Mouse (Mus musculus): Measurements from ENCODE around the gene Mfsd11. TPM values are rescaled to one million over a fixed set of nuclear protein-coding genes. Genes with fewer than 3 reads are reported as not detected.
"Not testable (repeated sequence)": the region's sequence is repeated elsewhere in the genome, so short reads cannot be mapped to it uniquely, and the experiment has no call there.

Gene Mfsd11
- total RNA-seq, 2 experiments from 2014 or later: 38.7 to 51.4 TPM

DNA sequence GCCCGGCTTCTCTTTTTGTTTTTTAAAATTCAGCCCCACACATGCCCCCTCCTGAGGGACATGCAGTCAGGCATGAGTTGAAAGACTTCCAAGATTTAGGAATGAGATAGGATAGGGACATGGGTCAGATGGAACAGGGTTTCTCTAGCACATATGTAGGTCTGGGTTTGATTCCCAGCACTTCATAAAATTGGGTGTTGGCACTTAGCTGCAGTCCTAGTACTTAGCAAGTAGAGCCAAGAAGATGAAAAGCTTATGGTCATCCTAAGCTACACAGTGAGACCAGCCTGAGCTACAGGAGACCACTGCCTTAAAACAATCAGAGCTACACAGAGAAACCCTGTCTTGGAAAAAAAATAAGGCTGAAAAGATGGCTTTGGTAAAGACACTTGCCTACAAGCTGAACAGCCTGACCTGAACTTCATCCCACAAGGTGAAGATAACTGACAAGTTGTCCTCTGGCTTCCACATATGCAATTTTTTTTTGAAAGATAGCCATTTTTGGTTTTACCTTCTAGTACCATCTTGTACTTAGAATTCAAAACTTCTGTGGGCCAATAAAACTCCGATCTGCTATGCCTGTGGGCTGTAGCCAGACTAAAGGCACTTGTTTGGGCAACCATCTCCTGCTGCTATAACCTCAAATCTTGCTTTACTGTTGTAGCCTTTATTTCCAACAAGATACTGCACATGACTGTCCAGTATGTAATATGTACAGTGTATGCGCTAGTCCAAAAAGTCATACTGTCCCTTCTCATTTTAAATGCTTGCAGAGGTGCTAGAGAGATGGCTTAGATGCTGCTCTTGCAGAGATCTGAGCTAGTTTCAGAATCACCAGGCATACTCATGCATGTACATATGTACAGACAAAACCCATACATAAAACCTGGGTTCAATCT, 4.8 kb upstream of the Mfsd11 start:
- DNase-seq: no peak

DNA sequence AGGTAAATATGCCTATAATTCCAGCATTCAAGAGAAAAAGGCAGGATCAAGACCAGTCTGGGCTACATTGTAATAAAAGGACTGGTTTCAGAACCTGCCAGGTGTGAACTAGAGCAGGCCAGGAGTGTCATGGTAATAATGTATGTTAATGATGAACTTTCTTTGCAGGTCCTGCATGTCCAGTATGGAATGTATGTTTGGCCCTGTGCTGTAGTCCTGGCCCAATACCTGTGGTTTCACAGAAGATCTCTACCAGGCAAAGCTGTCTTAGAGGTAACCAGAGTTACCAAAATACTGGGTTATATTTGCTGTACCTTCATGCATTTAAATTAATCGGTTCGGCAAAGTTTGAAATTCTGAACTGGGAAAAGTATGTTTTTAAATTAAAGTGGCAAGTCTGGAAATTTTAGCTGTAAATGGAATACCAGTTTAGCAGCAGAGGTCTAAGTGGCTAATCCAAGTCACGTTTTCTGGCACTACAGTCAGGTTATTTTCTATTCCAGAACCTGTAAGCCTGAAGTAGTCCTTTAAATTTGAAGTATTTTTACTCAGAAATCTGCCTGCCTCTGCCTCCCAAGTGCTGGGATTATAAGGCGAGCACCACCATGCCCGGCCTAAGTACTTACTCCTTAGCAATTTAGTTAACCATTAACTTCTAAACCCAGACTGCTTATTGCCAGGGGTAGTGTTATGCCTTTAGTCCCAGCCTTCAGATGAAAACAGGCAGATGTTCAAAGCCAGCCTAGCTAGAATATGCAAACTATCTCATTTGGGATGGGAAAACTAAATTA, 4.0 kb upstream of the Mfsd11 start:
- DNase-seq: no peak

DNA sequence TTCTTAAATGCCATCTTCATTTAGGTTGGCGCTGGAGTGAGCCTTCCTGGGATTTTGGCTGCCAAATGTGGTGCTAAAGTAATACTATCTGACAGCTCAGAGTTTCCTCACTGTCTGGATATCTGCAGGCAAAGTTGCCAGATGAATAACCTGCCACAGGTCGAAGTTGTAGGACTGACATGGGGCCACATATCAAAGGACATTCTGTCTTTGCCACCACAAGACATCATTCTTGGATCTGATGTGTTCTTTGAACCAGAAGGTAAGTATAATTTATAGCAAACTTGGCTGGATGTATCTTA, 3.4 kb upstream of the Mfsd11 start:
- DNase-seq: not testable (repeated sequence)

DNA sequence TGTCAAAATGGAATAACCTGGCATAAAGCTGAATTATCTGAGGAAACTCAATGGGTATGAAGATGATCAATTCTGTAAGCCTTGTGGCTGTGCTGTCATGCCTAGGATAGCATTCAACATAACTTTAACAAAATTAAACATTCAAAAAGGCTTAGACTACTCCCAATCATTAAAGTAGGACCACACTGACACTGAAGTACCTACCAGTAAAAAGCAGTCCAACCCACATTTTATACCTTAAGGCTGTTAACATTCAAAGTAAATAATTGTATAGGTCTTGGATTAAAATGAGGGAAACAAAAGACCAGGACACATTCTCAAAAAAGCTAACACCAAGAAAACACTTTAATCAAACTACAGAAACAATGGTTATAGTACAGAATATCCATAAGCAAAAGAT, 2.7 kb upstream of the Mfsd11 start:
- DNase-seq: no peak

DNA sequence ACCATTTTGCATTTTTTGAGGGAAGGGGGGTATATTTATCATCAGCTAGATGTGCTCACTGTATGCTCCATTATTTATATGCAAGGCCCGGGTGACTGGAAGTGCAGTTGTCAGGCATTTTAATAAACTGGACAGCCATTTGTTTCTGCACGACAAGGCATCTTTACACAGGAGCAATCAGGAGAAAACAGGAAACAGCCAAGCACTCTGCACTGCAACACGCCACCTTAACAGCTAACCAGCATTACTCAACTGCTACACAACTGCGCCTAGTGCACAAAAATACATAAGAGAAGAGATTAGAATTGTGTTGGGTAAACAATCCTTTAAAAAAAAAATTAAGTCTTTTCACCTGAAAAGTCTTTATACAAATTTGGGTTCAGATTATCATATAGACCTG, 2.2 kb upstream of the Mfsd11 start:
- DNase-seq: no peak

DNA sequence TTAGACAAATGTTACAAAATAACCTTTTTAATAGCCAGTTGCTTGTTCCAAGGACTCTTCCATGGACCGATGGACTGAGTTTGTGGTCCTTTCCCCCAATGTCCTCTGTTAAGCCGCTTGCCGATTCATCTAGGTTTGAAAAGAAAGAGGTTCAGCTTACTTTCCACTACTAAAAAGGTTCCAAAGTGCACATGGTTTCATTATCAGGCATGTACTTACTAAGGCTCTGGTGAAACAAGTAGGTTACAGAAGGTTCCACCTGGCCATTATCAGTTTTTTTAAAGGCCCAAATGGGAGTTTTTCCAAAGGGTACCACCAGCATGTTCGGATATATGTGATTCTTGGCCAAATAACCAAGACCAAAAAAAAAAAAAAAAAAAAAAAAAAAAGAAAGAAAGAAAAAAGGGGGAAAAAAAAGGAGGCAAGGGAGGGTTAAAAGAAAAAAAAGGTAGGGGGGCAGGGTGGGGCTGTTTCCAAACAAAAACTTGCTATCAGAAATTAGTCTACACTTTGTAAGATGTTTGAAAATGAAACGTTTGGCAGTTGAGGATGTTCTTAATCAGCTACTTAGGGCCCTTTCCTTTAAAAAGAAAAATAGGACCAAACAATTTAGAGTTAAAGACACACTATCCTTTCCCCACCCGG, 1.3 kb upstream of the Mfsd11 start:
- no peak for DNase-seq

DNA sequence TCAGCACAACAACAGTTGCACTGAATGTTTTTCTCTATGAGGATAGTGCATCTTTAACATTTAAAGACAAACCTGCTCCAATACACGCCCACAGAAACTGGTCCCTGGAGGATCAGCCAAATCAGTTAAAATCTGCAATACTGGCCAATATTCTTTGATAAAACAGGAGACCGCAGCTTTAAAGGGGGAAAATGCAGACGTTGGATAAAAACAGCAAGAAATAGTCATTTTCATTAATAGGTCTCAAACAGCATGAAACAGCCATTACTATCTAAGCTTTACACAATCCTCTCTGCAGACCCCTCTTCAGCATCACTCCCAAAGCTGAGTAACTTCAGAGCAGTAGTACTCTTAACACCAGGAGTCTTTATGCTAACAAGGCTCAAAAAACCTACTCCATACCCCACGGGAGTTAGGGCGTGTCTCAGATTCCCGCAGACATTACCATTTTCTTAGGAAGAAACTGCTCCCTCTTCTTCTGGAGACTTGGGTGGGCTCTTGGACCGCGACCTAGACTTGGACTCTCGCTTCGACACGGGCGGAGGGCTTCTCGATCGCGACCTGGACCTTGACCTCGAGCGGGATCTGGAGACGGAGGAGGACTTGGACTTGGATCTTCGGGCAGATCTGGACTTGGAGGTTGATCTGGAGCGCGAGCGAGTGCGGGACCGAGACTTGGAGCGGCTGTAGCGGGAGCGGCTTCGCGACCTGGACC, 507 bp upstream of the Mfsd11 start:
- no peak for DNase-seq

DNA sequence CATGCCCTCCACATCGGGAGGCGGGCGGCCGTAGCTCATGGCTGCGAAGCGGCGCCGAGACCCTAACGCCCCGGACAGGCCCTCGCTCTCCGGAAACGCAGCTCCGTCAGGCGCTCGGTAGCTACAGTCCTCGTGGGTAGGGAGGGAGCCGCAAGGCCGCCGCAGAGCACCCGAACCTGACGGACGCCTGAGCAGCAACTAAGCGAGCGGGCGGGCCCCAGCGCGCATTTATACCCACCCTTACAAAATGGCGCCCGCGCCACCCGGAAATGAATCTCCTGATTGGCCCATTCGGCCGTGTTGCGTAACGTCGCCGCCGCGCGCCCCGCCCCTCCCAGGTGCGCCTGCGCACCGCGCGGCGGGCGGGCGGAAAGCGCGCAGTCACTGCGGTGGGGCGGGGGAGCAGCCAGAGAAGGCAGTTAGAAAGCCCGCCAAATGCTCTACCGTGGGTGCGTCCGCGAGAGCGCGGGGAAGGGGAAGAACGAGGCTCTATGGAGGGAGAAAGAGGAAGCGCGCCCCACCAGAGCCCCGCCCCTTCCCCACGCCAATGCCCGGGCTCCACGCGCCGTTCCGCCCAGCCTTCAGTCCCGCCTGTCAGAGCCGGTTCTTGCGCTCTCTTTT, 761 bp downstream of the Mfsd11 start, which contains the start of gene Srsf2:
Gene Srsf2 (minus strand): TSS at position 204 of the 621 bp plus-strand sequence.
- peak; percentile 97 to 98 for DNase-seq

DNA sequence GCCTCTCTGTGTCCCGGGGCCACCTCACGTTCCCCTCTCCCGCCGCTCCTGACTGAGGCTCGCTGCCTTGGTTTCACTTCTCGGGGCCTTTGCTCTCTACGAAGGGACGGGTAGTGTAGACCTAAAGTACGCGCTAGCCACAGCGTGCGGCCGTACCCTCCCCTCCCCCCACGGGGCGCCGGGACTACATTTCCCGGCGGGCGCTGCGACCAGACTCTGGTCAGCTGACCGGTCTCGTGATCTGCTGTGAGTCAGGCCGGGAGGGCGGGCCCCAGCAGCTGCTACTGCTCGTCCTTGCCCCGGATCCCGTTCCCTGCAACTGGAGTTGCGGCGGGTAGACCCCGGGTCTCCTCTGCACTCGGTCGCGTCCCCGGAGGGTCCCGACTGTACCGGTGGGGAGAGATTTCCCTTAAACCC, 1.3 kb downstream of the Mfsd11 start:
- peak; percentile 97 to 99 for DNase-seq

DNA sequence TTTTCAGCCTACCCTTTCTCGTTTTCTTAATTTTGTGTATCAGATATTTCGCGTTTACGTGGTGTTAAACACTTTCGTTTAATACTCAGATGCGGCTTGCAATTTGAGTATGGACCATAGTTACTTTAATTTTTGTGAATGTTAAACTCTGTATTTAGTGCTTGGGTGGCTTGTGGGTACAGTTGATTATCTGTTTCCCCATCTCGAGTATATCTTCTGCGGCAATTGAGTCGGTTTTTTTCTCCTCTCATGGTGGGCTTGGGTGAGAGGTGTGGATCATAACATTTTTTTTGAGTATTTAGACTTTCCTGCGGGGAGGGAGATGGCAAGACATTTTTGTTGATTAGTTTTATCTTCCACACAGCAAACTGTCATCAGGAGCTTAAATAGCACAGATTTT, 2.0 kb downstream of the Mfsd11 start:
- no peak for DNase-seq

DNA sequence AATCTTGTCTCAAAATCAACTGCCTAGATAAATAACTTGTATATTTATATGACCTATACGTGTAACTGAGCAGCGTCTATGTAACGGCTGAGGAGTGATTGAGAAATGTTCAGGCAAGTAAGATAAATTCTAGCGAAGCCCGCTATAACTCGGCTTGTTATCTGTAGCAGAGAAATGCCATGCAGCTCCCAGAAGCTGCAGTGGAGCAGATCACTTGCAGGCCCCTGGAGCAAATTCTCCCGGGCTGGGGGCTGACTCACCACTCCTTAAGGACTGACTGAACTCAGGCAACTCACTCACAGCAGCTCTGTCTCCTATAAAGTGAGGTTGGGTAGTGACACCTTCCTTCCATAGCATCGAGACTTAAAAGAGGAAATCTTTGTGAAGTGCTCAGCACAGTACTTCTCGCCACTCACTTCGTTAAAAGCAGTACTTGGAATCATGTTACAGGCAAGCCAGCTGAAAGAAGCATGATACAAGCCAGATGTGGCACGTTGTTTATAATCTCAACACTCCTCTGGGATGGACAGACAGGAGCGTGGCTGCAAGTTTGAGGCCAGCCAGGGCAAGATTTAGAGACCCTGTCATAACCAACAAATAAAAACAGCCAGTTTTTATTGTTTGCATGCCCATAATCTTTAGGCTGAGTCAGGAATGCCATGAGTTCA, 5.1 kb downstream of the Mfsd11 start:
- DNase-seq: no peak

DNA sequence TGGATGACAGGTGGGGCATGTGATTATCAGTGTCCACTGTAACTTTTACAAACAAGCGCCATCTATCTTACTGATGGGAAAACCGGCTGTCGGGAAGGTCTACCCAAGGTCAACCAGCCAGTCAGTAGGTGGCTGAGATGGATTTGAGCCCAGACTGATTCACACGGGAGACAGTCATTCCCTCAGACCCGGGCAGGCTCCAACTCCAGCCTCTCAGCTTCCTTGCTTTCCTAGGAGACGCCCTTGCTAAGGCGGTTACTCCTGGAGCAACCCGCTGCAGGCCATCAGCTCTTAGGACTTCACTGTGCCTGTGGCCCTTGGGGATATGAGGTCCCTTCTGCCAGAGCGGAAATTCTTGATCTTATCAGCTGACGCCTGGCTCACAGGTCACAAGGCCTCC, 12.2 kb downstream of the Mfsd11 start:
- no peak for DNase-seq

DNA sequence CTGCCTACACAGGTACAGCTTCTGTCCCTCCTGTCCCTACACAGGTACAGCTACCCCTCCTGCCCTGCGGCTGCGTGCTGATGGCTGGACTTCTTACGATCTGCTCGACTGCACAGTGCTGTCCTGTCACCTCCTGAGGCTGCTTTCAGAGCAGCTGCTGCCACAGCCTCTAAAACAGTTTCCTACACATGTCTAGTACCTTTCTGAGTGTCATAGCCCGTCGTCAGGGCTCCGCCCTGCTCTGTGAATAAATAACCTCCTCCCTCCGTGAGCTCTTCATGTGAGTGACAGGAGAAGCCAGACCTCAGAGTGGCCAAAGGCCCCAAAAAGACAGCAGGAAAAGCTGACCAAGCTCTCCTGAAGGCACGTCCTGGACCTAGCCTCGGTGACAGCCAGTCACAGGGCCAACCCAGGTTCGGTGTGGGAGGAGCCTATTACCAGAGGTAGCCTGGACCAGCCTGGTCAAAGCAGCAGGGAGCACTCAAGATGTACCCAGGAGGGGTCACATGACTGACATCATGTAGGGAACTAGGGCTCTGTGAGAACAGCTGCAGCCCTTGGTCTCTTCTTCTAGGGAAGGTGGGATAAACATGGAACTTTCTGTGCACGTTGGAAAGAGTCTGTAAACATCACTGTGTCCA, 13.8 kb downstream of the Mfsd11 start:
- no peak for DNase-seq

DNA sequence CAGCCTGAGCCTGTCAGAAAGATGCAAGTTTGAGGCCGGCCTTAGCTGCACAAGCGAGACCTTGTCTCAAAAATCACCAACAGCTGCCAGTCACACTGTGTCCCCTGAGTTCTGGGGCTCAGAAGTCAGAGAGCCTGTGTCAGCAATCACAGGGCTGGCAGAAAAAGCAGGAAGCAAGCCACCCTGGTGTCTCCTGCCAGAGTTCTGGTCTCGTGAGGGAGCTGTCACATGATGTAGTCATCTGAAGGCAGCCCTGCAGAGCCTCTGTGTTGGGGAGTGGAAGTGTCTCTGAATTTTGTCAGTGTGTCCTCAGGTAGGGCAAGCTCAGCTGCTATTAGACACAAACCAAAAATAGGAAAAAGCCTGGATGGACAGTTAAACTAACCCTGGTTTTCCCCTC, 15.9 kb downstream of the Mfsd11 start:
- DNase-seq: no peak

DNA sequence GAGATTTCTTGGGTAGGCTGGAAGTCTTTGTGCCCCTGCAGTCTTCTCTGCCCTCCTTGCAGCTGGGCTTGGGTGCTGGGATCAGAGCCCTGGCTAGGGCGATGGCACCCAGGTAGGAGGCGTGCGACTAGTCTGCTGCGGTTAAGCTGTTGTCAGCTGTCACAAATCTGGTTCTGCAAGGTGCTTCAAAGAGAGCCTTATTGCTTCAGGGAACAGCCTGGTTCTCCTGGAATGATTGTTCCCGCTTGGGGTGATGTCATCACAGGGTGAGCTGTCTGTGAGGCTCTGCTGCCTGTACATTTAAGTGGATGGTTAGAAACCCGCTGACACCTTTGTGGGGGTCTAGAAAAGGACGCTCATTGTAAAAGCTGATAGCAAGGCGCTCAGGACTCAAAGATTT, 17.0 kb downstream of the Mfsd11 start:
- no peak for DNase-seq

DNA sequence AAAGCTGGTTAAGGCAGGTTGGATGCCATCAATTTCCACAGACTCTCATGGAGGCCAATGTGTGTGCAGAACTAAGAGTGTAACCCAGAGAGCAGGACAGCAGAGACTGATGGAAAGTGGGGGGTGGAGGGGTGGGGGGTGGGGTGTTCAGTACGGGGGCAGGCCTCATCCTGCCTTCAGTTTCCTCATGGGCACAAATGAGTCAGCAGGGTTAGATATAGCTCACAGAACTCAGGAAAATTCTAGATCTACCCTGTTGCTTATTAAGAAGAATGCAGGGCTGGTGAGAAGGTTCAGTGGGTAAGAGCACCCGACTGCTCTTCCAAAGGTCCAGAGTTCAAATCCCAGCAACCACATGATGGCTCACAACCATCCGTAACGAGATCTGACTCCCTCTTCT, 17.4 kb downstream of the Mfsd11 start:
- no peak for DNase-seq

DNA sequence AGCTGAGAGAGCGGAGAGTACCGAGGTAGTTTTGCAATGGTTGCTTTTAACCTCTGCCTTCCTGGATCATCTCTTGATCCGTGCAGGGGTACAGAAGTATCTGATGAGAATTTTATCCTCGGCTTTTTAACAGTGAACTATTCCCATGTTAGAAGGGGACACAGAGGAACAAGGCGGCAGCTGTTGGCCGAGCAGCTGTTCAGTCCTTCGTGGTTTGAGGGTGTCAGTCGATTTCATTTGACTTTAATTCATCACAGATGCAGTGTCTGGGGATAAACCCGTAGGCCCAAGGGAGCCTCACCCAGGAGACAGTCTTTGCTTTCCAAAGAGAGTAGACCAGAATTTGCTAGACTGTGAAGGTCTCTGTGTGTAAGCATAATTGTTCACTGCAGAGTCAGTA, 19.3 kb downstream of the Mfsd11 start:
- no peak for DNase-seq

DNA sequence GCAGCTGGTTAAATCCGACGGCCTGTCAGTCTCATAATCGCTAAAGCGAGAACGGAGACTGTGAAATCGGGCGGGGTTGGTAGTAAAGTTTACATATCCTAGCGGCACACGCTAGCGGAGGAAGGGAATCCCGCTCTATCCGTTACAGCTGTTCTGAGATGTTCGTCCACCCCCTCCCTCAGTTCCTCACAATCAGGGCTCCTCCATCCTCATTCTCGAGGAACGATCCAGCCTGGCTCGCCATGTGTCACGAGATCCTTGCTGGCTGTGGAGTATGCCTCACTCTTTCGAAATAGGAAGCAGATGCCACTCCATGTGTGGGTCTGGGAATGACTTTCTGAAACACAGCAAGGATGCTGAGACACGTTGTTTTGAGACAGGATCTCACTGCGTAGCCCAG, 21.7 kb downstream of the Mfsd11 start:
- peak; percentile 53 for DNase-seq

DNA sequence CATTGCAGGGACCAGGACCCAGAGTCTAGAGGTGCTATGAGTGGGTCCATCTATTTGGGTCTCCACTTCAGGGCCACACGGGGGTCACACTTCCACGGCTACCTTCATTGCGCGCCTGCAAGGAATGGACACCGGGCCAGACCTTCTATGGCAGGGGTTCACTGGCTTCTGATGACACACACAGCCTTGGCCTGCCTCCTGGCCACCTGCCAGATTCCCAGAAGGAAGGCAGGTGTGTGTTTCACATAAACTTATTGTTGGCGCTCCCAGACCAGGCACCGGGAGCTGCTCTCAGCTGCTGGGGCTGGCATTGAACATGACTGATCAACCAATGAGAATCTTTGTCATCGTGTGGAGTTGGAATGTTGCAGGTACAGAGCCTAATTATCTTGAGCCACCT, 26.2 kb downstream of the Mfsd11 start:
- DNase-seq: no peak

DNA sequence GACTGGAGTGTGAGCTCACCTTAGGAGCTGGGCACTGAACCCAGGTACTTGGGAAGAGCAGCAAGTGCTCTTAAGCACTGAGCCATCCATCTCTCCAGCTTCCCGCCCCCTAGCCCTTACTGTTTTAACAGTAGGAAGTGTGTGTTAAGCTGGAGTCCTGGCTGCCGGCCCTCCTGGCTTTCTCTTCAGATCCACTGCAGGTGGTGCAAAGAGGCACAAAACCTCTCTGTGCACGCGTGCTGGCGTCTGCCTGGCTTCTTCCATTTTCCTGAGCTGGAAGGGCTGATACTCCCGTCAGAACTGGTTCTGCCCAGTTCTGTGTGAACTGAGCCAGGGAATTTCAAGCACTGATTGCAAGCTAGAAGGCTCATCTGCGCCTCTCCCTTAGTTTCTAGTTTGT, 28.6 kb downstream of the Mfsd11 start:
- DNase-seq: no peak

DNA sequence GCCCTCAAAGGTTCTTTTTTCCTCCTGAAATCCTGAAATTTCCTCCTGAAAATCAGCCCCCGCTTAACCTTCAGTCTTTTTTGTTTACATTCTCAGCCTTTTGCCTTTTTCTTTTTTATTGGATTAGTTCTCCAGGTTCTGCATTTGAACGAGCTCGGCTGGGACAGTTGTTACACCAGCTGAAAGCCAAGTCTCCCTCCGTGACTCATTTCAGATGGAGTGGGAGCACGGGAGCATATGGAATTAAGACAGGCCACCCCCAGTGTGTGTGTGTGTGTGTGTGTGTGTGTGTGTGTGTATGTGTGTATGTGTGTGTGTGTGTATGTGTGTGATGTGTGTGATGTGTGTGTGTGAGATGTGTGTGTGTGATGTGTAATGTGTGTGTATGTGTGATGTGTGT, 29.2 kb downstream of the Mfsd11 start:
- no peak for DNase-seq
